Mouse (Mus musculus): ENCODE results near the gene Sh2d7.

The Sh2d7 gene

DNA sequence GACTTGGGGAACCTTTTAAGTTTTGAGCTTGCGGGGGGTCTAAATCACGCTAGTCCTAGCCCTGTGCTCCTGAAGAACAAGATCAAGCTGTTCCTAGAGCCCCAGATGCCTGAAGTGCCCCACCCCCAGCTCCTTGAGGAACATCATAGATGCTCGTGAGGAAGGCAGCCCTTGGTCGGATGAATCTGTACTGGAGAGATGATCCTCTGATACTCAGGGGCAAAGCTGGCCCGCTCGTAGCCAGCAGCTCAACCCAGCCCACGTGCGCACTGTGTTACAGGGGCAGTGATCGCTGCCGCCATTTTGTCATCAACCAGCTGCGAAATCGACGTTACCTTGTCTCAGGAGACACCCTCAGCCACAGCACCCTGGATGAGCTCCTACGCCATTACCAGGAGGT, at the start of gene Sh2d7:
TSS of gene Sh2d7 (plus strand) at position 301 of the 400 bp plus-strand sequence.
- DNase-seq (ENCODE audit: low spot score in 2 of 2): no peak

DNA sequence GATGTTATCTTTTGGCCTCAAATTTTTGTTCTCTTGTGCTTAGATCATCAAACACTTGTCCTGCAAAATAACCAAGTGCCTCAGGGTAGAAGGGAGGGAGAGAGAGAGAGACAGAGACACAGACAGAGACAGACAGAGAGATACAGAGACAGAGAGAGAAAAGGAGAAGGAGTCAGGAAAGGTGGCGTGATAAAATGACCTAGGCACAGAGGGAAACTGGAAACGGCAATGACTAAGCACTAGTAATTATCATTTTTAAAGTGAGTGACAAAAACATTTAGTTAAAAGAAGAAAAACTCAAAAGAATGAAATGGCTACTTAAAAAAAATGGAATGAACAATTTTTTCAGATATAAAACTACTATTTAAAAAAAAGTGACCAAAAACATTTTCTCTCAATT, 49.2 kb upstream of the Sh2d7 start:
- no peak for DNase-seq (ENCODE audit: low spot score in 2 of 2)

DNA sequence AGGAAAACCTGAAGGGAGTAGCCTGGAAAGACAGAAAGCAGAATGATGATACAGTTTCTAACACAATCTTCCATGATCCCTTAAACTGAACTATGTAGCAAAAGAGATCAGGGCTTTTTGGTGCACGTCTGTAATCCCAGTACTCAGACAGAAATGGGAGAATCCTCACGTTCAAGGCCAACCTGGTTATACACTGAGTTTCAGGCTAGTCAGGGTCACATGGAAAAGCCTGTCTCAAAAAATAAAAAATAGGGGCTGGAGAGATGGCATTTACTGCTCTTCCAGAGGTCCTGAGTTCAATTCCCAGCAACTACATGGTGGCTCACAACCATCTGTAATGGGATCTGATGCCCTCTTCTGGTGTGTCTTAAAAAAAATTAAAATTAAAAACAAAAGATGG, 48.4 kb upstream of the Sh2d7 start:
- no peak for DNase-seq (ENCODE audit: low spot score in 2 of 2)

DNA sequence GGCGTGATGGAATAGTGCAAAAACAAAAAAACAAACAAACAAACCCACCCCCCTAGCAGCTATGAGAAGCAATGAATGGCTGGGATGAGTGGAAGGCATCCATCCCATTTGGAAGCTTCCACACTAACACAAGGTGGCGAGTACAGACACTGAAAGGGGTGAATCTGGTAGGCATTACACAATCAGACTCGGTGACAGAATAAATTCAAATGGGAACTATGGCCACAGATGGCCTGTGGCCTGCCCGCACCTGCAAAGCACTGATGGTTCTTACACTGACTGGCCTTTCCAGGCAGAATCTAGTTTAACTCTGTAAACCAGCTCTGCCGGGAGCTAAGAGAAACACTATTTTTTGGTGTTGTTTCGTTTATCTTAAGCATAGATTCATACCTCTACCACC, 39.5 kb upstream of the Sh2d7 start:
- DNase-seq (ENCODE audit: low spot score in 2 of 2): no peak

DNA sequence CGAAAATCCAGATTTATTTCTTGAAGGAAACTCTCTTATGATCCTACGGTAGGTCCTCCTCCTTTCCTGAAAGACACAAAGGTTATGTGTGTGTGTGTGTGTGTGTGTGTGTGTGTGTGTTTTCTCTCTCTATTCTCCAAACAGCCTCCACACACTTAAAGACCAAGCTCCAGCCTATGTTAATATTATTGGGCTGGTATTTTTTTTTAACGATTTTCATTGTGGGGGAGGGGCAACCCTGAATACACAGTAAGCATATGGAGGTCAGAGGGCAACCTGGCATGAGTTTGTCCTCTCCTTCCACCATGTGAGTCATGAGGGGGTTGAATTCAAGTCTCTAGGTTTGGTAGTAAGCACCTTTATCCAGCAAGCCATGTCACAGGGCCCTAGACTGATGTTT, 39.0 kb upstream of the Sh2d7 start:
- DNase-seq (ENCODE audit: low spot score in 2 of 2): no peak

DNA sequence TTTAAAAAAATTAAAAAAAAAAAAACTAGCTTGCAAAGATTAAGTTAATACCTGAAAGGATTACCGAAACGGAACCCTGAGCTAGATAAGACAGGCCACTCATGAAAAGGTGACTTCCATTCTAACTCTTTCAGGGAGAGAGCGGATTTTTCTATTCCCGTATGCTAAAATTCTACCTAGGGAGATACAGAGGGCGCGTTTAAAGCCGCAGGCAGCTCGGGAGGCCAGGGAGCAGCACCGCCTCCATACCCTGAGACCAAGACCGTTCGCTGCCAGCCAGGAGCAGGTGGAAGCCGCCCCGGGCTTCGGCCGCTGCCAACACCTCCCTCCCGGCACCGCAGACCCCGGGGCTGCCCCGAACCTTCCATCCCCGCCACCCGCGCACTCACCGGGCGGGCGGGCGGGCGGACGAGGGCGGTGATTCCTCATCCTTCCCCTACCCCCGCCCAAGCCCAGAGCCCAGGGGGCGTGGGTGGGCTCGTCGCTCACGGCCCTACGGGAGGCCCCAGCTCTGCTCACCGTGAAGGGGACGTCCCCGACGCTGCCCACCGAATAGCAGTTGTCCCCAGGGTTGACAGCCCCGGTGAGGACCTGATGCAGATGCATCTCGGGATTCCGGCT, 37.8 kb upstream of the Sh2d7 start:
- no peak for DNase-seq (ENCODE audit: low spot score in 2 of 2)

DNA sequence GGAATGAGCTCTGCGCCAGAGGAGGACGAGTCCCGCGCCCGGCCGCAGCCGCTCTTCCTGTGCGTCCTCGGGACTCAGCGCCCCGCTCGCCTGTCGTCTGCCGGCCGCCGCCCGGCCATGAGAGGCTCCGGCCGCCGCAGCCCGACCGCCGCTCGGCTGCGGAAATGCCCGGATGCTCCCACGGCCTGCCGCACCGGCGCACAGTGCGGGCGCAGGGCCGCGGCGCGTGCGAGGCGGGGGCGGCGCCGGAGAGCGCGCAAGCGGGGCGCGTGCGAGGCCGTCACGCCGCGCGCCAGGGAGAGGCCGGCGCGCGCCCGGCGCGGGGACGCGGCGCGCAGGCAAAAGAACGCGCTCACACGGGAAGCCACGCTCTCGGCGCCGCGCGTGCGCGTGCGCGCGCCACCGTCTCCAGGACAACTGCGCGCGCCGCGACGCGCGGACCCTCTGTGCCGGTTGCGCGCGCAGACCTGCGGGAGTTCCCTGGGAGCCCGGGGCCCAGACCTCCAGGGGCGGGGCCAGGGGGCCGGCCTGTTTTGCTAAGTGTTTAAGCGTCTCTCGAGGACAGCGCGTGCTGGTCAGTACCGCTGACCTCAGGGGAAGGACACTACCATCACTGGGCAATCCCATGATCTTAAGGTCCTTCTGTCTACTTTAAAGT, 37.2 kb upstream of the Sh2d7 start, which contains the start of gene Dmxl2:
TSS of gene Dmxl2 (minus strand) at position 174 of the 658 bp plus-strand sequence.
- peak; percentile 84 for DNase-seq (ENCODE audit: low spot score in 2 of 2)

DNA sequence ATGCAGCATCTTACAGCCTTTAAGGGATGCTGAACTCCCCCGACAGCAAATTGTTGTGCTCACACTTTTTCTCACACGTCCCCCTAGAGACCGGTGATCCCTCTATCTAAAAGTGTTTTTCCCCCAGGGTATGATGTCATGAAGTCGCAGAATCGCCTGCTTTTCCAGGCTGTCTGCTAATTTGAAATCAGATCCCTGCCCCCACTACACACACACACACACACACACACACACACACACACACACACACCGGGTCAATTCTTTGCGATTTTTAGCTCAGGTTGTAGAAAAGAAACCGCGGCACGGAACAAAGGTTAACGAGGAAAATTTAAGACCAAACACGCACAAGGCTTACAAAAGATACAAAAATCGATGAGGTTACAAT, 36.7 kb upstream of the Sh2d7 start:
- DNase-seq (ENCODE audit: low spot score in 2 of 2): no peak

DNA sequence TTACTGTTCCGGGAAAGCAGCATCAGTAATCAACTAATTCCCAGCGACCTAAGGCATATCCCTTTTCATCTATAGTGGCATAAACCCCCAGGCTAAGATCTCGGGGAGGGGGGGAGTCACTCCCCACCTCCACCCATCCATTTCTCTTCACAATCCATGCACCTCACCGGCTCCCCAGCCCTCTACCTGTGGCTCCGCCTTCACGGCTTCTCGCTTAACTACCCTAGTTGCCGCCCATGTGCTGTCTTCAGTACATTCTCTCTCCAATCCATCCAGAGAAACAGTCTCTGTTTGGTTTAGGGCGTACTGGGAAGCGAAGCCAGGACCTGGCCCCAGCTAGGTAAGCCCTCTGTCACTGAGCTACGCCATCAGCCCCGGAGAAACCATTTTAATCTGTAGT, 35.9 kb upstream of the Sh2d7 start:
- no peak for DNase-seq (ENCODE audit: low spot score in 2 of 2)

DNA sequence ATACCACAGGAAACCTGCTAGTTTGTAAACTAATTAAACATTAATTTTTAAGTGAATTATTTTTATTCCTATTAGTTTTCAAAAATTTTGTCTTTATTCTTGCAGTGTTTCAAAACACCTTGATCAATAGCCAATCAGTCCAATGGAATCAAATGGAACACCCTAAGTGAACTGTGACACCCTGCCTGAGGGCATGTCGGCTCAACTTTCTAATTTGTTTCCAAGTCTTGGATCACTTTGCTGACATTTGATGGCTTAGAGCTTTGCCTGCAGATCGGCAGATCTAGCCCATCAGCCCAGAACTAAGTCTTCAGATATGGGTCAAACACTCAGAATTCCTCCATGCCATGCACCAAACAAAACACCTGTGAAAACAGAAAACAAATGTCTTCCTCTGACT, 22.8 kb upstream of the Sh2d7 start:
- DNase-seq (ENCODE audit: low spot score in 2 of 2): no peak

DNA sequence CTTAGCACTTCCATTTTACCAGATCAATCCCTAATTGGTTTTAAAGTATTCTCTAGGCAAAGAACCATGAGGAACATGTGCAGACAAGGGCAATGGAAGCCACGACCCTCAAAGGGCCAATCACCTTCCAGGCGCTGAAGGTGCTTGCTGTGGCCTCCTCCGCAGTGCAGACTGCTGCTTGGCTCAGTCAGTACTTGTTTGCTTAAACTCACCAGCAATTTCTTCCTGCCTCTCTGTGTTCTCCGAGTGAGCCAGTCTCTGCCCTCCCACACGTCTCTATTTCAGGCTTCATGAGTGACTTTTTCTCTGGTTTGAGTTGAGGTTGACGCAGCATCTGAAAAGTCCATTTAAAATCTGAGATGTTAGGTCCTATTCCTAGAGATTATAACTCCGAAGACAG, 19.9 kb upstream of the Sh2d7 start:
- DNase-seq (ENCODE audit: low spot score in 2 of 2): peak; percentile 56 to 77

DNA sequence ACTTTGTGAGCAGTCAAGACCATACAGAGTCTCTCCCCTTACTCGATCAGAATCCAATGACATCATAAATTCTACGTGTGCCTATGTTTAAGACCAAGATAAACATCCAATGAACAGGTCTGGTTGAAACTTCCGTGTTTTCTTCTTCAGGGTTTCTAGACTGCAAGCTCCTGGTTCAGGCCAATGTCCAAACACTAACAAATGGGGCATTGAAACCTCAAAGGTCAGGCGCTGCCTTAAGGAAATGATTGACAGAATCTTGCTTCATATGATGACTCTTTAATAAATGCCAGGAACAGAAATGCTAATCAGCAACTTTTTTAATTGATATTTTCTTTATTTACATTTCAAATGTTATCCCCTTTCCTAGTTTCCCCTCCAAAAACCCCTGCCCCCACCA, 18.5 kb upstream of the Sh2d7 start:
- no peak for DNase-seq (ENCODE audit: low spot score in 2 of 2)

DNA sequence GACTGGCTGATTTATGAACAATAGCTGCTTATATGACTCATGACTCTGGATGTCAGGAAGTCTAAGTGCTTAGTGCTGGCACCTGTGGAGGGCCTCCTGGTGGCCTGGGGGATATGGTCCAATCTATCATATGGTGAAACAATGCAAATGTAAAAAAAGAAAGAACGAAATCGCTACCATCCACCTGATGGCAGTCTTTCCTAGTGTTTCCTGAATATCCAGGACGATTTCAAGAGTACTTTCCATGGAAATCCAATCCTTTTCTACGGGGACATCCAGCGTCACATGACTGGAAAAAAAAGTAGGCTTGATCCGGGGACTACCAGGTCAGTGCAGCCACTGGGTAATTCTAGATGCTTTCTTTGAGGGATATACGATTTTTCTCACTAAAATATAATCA, 11.1 kb upstream of the Sh2d7 start:
- DNase-seq (ENCODE audit: low spot score in 2 of 2): no peak

DNA sequence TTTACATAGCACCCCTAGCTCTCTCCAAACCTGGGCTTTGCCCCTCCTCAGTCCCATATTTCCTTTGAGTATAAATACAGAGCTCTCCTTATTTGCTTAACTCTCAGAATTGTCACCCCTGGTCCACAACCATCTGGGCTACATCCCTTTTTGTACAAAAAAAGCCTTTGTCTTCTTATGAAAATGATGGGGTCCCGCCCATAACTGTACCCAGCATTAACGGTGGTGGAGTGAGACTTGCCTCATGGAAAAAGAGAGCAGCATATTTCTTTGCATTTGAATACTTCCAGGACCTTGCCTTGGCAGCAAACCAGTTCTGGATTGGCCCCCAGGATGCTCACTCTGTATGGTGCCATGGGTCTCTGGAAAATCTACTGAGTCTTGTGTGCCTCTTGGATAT, 8.8 kb upstream of the Sh2d7 start:
- DNase-seq (ENCODE audit: low spot score in 2 of 2): no peak

DNA sequence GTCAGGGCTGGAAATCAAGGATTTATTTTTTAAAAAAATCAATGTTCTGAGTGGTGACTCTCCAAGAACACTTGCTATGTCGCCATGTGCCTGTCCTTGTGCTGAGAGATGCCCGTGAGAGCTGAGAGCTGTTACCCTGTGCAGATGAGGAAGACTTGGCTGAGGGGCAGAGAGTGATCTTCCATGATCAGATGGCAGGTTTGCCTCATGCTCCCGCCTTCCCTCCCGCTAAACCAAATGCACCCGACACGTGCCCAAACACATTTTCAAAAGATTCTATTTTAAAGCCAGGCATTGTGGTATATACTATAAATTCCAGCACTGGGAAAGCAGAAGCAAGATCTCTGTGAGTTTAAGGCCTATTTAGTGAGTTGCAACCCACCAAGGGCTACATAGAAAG, 7.9 kb upstream of the Sh2d7 start:
- no peak for DNase-seq (ENCODE audit: low spot score in 2 of 2)

DNA sequence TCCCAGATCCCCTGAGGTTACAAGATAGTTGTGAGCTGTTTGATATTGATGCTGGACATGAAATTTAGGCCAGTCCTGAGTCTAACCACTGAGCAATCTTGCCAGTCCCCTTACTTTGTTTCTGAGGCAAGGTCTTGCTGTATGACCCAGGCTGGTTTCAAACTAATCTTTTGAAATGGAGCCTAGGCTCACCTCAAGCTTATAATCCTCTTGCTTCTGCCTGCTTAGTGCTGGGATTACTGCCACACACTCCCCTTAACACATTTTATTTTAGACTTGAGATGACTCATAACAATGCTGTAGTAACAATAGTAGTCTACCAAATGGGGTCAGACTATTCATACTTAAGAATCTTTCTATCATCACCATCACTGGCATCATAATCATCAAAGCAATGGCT, 7.4 kb upstream of the Sh2d7 start:
- DNase-seq (ENCODE audit: low spot score in 2 of 2): no peak

DNA sequence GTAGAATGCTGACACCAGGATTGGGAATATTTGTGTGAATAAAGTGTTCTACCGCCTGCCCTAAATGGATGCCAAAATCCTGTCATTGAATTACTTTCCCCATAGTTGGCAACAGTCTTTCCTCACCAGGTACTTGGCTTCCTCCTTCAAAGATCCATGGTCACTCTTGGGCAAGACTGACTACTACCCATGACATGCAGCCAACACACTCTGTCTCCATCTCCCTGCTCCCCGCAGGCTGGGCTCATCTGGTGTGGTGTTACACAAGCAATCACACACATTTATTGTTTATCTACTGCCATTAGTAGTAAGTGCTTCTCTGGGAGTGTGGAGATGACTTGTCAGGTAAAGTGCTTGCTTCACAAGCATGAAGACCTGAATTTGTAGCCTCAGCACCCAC, 5.9 kb upstream of the Sh2d7 start:
- DNase-seq (ENCODE audit: low spot score in 2 of 2): no peak

DNA sequence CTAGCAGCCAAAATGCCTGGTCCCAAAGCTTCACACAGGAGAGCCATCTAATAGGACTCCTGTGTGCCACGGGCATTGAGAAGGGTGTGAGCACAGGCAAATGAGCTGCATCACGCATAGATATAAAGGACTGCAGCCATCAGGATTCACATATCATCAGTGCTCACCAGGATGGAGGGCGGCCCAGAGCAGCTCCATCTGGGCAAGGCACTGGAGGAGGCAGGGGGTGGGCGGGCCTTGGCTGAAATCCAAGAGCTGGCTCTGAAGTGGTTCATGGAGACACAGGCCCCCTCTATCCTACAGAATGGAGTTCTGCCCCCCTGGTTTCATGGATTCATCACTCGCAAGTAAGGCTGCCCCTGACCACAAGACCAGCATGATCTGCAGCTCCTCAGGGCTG, 4.8 kb upstream of the Sh2d7 start:
- DNase-seq (ENCODE audit: low spot score in 2 of 2): peak; percentile 73 to 75

DNA sequence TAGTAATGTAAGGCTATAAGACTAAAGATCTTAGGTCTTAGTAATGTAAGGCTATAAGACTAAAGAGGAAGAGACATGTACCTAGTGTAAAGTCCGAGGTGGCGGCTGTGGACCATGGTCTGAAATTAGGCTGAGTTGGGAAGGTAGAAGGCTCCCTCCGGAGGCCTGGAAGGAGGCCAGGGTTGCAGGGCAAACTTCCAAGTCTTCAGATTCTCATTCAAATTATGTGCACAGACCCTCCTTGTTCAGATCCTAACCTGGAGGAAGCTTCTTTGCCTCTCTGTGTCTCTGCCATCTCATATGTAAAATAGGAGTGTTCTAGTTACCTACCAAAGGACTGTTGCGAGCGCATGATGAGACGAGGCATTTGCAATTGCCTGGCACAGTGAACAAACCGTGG, 2.5 kb upstream of the Sh2d7 start:
- no peak for DNase-seq (ENCODE audit: low spot score in 2 of 2)

DNA sequence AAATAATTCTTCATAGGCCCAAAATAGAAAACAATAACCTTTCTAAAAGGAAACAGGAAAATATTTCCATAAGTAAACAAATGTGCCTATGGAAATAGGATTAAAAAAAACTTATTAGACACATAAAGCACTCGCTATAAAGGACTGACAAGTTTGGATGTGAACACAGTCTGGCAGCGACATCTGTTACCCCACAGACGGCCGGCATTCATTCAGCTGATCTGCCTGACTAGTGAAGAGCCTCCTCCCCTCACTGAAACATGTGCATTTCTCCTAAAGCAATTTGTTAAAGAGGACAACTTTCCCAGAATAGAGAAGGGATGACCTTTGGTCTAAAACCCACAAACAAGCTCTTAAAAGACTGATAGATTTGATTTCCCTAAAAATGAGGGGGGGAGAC, 1.8 kb upstream of the Sh2d7 start:
- peak; percentile 44 to 50 for DNase-seq (ENCODE audit: low spot score in 2 of 2)

DNA sequence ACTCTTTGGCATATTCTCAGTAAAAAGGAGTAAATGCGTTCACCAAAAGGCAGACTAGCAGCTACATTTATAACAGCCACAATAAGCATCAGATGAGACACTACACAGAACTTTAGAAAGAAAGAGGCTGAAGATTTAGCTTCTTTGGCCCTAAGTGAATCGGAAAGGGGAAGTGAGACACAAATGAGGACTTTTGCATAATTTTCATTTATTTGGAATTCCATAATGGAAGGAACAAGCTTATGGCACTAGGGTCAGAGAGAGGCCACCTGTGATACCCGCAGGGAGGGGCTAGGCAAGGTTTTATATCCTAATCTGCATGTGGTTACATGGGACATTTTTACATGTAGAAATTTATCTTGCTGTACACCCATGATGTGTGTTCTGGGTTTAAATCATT, 1.3 kb upstream of the Sh2d7 start:
- DNase-seq (ENCODE audit: low spot score in 2 of 2): no peak

DNA sequence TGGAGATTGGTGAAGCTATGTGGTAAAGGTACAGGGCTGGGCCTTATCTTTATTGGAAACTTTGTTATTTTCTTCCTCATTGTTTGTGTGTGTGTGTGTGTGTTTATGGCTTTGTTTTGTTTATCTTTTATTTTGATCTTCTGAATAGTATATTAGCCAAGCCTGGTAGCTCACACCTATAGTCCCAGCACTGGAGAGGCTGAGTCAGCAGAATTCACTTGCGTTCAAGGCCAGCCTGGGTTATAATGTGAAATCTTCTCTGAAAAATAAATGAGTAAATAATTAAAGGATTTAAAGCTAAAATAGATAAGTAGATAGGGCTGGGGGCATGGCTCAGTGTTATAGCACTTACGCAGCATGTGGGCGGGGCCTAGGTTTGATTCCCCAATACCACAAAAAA, 540 bp upstream of the Sh2d7 start:
- no peak for DNase-seq (ENCODE audit: low spot score in 2 of 2)

DNA sequence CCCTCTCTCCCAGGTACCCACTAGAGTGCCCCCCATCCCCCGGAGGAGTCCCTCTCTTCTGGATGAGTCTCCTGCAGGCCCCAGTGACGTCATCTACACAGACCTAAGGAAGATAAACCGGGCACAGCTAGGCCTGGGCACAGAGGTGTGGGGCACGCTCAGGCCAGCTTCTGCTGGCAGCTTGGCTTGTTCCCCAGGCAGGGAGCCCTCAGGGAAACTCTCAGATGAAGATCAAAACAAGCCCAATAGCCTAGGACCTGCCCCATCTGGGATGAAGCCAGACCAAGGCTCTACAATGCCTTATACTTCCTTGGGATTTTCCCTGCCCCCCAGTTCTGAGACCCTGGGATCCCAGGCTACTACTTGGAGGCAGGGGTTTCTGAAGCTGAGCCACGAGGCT, 2.0 kb downstream of the Sh2d7 start:
- DNase-seq (ENCODE audit: low spot score in 2 of 2): no peak
